Mouse (Mus musculus) hematopoietic stem cell, adult 5-6 weeks (primary cell): ENCODE results near the gene Defb28. TPM values are rescaled to one million over a fixed set of nuclear protein-coding genes. Genes with fewer than 3 reads are reported as not detected.

Experiments used
- ATAC-seq, 2 experiments: fragments of 125-278 bp in 1 of 2; replicated peaks in 1 of 2; 2 replicates each; pipeline ENCODE4 v1.8.0; 2016 to 2017; ENCODE audit warnings: inconsistent platforms in 2 of 2, mild to moderate bottlenecking in 2 of 2, moderate number of reproducible peaks in 2 of 2, low read depth in 1 of 2, moderate TSS enrichment in 1 of 2; ENCODE audit not compliant: low FRiP score in 2 of 2, poor library complexity in 2 of 2, severe bottlenecking in 2 of 2, insufficient read depth in 1 of 2, low TSS enrichment in 1 of 2
- total RNA-seq: library from RNA; stranded (forward); fragments of 172-1452, 232-1000 nt; gene quantifications from 2 replicates; pipeline ENCODE4 v1.2.3, GENCODE M21; 2017

The Defb28 gene
- total RNA-seq, 1 experiment from 2014 or later: not detected

- ATAC-seq: no peak
Measured at GRCm38 (mm10) chr2:152543478-152543877, 25.4 kb downstream of the Defb28 start.

DNA sequence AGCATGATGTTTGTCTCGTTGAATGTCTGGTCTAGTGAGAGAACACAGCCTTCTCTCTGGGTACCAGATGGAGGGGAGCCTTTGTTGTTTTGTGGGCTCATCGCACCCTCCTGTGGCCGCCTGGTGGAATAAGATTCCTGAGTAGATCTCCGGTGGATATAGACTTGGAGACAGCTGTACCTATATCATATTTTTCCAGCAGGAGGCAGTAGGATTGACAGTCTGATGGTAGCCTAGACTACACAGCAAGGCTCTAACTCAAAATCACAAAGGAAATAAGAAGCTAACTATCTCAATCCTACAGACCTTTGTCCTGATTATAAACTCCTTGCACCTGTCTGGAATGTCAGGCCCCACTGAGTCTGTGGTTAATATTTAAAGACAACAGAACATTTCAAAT, 26.6 kb downstream of the Defb28 start:
- ATAC-seq: peak; percentile 78 to 86

DNA sequence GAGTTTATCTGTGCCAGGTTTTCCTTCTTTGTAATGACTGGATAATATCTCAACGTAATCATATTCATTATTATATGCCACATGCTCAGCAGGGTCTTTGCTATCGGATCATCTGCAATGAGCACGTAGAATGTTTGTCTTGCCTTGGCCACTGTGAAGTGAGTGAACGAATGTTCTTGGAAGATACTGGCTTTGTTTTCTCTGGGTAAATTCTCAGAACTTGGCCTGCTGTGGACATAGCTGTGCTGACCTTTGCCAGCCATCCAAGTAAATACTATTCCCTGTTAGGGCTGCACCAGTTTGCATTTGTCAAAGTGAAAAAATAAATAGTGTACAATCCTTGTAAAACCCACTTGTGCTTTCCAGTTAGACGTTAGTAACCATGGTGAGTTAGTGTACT, 30.1 kb downstream of the Defb28 start:
- no peak for ATAC-seq

GRCm38 (mm10) chr2:152553774-152554423, 35.8 kb downstream of the Defb28 start:
- peak; percentile 53 to 65; a peak in 2 of 4 replicates for ATAC-seq

- ATAC-seq: peak; percentile 62 to 68
Measured at GRCm38 (mm10) chr2:152556655-152557054, 38.6 kb downstream of the Defb28 start.

DNA sequence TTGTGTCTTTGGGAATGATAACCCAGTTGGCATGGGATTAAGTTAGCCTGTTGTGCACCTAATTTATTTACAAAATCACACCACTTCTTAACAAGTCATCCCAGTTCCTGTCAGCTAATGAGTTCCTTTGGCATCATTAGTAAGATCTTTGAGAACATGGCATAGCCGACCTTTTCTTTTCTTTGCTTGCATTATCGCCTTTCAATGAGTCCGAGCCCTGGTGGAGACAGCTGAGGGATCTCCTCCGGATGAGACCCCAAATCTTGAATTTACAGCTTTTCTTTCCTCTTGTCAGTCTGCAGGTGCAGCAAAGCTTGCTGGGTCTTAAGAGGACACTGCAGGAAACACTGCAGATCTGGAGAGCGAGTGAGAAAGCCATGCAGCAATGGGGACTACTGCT, 51.0 kb downstream of the Defb28 start, which contains the start of gene Gm17416:
Gm17416 (plus strand) TSS at position 301 of the 400 bp plus-strand sequence.
- ATAC-seq: no peak

GRCm38 (mm10) chr2:152569881-152570280, 51.8 kb downstream of the Defb28 start:
- no peak for ATAC-seq

DNA sequence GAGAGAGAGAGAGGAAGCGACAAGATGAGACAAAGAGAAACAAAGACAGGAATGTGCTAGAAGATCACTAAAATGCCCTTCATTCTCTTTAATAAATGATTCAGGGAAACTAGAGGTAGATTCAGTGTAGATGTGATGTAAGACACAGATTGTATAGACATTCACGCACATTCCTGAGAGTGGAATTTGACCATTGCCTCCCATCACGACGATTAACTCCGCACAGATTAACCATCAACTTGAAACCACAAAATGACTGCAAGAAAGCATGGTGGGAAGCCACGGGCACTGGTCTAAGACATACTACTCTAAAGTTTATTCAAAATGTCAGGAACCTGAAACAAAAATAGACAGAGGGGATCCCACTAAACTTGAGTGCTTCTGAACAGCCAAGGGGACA, 52.3 kb downstream of the Defb28 start:
- no peak for ATAC-seq

Other genes with a start within 250 kb of the Defb28 start
- 26.0 and 28.6 TPM in 2 replicates for gene Tbc1d20, start 224.4 kb upstream of the Defb28 start, total RNA-seq
- 63.9 and 70.2 TPM in 2 replicates for gene Rbck1, start 185.6 kb upstream of the Defb28 start, total RNA-seq
- 1.7 and 3.0 TPM in 2 replicates for gene Trib3, start 174.2 kb upstream of the Defb28 start, total RNA-seq
- gene Nrsn2, start 141.6 kb upstream of the Defb28 start, total RNA-seq: not detected in 2 replicates
- 1.9 and 3.9 TPM in 2 replicates for gene Sox12, start 120.2 kb upstream of the Defb28 start, total RNA-seq
- gene Zcchc3, start 103.2 kb upstream of the Defb28 start, total RNA-seq: 5.8 and 5.9 TPM in 2 replicates
- not detected in 2 replicates for gene 6820408C15Rik, start 102.7 kb upstream of the Defb28 start, total RNA-seq
- not detected in 2 replicates for gene Defb23, start 53.6 kb upstream of the Defb28 start, total RNA-seq
- not detected in 2 replicates for gene Defb20, start 41.2 kb upstream of the Defb28 start, total RNA-seq
- not detected in 2 replicates for gene Defb22, start 28.1 kb upstream of the Defb28 start, total RNA-seq
- gene Defb26, start 6.6 kb upstream of the Defb28 start, total RNA-seq: not detected in 2 replicates
- not detected in 2 replicates for gene Defb29, start 21.8 kb downstream of the Defb28 start, total RNA-seq
- not detected in 2 replicates for gene Gm17416, start 51.1 kb downstream of the Defb28 start, total RNA-seq
- not detected in 2 replicates for gene Defb21, start 54.5 kb downstream of the Defb28 start, total RNA-seq
- not detected in 2 replicates for gene Defb19, start 62.1 kb downstream of the Defb28 start, total RNA-seq
- not detected in 2 replicates for gene Defb45, start 81.1 kb downstream of the Defb28 start, total RNA-seq
- not detected in 2 replicates for gene Defb36, start 86.1 kb downstream of the Defb28 start, total RNA-seq
- gene Defb25, start 104.8 kb downstream of the Defb28 start, total RNA-seq: not detected in 2 replicates
- gene Rem1, start 108.7 kb downstream of the Defb28 start, total RNA-seq: not detected in 2 replicates
- gene H13, start 151.2 kb downstream of the Defb28 start, total RNA-seq: 104 and 106 TPM in 2 replicates
- 15.0 and 19.1 TPM in 2 replicates for gene Mcts2, start 168.8 kb downstream of the Defb28 start, total RNA-seq
- 5.8 and 9.6 TPM in 2 replicates for gene Id1, start 218.0 kb downstream of the Defb28 start, total RNA-seq
- 1.3 TPM in 1 of 2 replicates, not detected in the other for gene Cox4i2, start 235.9 kb downstream of the Defb28 start, total RNA-seq